Mouse (Mus musculus) thymus, postnatal 0 days (tissue): ENCODE data around the gene Zfp36. TPM values are rescaled to one million over a fixed set of nuclear protein-coding genes. Genes with fewer than 3 reads are reported as not detected.
A peak's percentile ranks its signal among the peaks of the same experiment; 100 is the strongest.
"Not testable (repeated sequence)": the region's sequence is repeated elsewhere in the genome, so short reads cannot be mapped to it uniquely, and the experiment has no call there.

Experiments used
- DNase-seq: peaks from one replicate; pipeline ENCODE4 v3.0.0-alpha.2; 2015; ENCODE audit warnings: low spot score
- polyA plus RNA-seq: library from polyadenylated mRNA; unstranded; fragments of >200 nt; fragmentation: Nextera tagmentation; extraction: Ambion mirVana; gene quantifications from 2 replicates; pipeline ENCODE4 v1.2.1, GENCODE M21; 2015

Gene Zfp36
- 70.6 and 72.0 TPM in 2 replicates for polyA plus RNA-seq

DNA sequence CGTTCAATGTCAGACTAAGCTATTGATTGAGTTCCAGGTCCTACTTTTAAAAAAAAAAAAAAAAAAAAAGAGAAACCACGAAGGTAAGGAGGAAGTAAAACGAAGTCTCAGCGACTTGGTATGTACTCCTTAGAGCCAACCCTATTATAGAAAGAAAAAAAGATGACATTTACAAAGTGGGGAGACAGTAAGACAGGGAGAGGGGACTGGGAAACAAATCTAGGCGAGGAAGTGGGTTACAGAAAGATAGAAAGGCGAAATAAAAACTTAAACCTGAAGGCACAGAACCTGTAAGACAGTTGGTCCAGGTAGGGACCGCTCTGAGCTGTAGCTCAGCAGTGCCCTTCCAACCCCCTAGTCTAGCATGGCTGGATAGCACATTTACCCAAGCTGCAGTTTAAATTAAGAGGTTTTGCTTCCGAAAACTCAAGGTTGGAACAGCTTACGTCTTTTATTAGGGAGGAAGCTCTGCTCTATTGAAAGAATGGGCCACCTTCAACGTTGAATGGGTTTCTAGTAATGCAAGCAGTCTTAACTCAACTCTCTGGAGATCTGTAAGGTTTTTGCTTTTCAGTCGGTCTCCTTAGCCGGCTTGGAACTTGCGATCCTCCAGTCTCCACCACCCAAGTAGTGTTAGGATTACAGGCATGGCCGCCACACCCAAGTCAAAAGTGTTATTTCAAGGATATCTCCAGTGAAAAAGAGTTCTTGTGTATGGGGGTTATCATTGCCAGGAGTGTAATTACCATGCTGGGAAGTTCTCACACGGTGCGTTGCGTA, at the start of gene Zfp36:
Zfp36 (minus strand) TSS at position 17 of the 780 bp plus-strand sequence.
- no peak for DNase-seq

DNA sequence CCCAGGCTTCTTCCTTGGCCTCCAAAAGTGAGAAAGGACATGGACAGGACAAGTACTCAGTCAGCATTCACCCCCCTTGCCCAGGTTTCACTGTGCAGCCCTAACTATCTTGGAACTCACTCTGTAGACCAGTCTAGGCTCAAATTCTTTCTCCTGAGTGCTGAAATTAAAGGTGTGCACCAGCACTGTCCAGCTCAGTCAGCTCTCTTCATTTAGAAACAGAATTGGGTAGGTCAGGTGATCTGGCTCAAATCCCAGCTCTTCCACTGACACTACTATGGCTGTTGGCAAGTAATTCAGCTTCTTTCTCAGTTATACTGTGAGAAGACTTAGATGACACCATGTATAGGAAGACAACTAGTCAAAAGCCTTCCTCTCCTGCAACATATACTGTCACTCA, 47.7 kb upstream of the Zfp36 start:
- DNase-seq = no peak

GRCm38 (mm10) chr7:28423018-28423417, 43.0 kb upstream of the Zfp36 start:
- no peak for DNase-seq

- no peak for DNase-seq
Measured at GRCm38 (mm10) chr7:28419416-28419815, 39.4 kb upstream of the Zfp36 start.

DNA sequence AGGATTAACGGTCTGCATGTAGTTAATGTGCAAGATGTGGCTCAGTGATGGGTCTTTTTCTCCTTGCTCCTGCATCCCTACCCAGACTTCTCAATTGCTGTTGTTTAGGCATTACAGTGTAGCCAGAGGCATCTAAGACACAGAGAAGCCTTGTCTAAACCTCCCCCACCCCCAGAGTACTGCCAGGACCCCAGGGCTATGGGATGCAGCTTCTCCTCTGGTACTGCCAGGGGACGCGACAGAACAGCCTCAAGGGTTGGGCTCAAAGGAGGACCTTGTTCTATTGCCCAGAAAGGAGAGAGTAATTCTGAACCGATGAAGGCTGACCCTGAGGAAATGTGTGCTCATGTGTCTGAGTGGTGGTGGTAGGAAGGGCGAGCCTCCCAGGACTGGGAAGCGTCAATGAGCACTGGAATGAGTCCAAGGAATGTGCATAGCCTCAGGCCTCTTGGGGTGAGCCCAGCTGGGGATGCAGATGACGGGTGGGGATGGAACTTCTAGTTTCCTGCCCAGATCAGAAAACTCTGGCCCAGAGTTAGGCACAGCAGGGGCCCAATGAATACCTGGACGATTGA, 38.1 kb upstream of the Zfp36 start:
- no peak for DNase-seq

DNA sequence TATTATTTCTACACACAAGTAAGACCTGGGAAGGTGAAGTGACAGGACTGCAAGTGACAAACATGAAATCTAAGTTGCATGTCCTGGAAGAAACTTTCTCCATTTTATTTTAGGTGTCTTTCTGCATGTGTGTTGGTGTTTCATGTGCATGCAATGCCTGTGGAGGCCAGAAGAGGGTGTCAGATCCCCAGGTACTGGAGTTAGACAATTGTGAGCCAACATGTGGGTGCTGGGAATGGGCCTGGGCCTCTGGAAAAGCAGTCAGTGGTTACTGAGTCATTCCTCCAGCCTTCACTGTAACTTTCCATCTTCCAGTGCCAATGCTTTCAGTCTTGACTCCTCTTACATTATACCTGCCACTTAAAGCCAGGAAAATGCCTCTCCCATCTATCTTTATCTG, 37.3 kb upstream of the Zfp36 start:
- no peak for DNase-seq

DNA sequence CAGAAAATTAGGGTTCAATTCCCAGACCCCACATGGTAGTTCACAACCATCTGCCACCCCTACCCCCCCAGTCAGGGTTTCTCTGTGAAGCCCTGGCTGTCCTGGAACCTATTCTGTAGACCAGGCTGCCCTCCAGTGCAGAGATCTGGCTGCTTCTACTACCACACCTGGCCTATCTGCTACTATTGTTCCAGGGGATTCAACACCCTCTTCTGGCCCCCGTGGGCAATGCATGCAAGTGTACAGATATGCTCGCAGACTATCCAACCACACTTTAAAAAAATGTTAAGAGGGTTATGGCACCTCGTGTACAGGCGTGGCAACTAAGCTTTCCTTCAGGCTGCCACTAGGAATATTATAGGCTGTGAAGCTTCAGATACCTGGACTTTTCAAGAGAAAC, 32.8 kb upstream of the Zfp36 start:
- peak; percentile 47 for DNase-seq

DNA sequence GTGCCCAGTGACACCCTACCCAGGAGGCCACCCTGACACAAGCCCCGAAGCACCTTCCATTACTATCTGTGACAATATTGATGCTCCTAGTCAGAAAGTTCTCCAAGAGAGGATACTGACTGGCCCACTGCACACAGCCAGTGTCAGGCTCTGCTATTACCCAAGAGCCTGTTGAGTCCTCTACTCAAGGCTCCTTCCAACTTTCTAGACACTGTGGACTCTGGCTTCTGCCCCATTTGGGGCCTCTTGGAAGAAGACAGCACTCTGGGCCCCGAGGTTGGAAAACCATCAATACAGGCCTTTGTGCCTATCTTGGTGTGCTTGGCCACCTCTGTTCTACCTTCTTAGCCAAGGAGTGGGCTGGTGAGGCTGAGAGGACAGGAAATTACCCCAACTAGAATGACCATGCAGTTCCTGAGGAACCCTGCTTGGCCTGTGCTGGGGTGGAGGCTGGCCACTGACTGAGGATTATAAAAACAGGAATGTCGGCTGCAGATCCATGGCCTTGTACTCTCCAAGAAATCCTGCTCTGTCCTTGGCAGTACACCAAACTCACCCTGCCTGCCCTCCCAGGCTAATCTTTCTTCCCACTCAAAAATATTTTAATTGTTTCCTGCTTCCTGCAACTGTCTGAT, 30.9 kb upstream of the Zfp36 start:
- no peak for DNase-seq

DNA sequence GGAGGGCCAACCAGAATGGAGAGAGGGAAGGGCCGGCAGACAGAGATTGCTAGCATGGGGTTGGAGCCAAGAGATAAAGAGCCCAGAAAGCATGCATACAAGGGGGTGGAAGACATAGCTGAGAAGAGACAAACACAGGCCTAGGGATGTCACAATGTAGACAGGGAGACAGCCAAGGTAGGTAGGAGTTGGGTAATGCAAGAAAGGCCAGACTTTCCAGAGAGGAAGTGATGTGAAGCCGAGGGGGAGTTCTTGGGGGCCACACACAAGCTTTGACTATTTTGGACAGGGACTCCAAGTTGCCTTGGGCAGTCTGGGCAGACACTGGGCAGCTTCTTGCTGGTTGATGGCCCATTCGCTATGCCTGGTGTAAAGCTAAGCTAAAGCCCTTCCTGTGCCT, 21.9 kb upstream of the Zfp36 start:
- DNase-seq = no peak

DNA sequence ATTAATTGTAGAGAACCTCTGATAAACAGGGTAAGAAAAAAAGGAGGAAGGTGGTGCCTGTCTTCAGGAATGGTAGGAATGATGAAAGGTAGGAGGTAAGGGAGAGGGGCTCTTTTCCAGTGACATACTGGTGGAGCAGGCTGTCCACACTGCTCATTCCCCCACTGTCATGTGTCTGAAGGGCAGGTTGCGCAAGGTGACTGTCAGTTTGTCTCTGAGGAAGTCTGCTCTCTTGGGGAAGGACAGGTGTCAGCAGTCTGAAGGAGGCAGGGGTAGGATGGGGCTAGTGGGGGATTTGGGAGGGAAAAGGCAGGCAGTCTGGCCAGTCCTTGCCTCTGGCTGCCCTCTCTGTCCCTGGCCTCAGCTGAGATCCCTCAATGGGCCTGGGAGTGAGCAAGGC, 21.0 kb upstream of the Zfp36 start:
- DNase-seq = no peak

- DNase-seq = no peak
Measured at GRCm38 (mm10) chr7:28398696-28399340, 18.8 kb upstream of the Zfp36 start.

DNA sequence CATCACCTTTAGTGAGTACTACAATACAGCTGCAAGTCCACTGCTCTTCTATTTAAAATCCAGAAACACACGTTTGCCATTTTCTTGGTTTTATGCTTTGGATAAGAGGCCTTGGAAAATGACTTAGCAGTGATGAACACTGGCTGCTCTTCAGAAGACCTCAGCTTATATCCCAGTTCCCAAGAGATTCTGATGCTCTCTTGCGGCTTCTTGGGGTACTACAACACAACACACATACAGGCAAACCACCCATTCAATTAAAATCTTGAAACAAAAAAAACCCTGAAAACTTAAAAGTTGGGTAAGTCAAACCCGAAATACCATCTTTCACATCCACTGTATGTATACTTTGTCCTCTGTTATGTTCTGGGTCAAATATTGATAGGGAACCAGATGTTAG, 17.9 kb upstream of the Zfp36 start:
- peak; percentile 25 for DNase-seq

DNA sequence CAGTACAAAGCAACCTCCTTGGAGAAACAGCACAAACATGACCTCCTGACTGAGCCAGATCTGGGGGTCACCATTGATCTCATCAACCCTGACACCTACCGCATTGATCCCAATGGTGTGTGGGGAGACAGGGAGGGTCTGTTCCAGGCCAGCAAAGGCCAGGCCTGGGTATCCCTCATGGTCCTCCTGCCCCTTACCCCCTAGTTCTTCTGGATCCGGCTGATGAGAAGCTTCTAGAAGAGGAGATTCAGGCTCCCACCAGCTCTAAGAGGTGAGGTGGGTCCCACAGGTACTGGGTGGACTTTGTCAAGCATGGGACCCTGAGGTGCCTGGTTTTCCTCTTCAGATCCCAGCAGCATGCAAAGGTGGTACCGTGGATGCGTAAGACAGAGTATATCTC, 15.4 kb upstream of the Zfp36 start:
- DNase-seq = no peak

- DNase-seq = no peak
Measured at GRCm38 (mm10) chr7:28393272-28393951, 13.4 kb upstream of the Zfp36 start.

DNA sequence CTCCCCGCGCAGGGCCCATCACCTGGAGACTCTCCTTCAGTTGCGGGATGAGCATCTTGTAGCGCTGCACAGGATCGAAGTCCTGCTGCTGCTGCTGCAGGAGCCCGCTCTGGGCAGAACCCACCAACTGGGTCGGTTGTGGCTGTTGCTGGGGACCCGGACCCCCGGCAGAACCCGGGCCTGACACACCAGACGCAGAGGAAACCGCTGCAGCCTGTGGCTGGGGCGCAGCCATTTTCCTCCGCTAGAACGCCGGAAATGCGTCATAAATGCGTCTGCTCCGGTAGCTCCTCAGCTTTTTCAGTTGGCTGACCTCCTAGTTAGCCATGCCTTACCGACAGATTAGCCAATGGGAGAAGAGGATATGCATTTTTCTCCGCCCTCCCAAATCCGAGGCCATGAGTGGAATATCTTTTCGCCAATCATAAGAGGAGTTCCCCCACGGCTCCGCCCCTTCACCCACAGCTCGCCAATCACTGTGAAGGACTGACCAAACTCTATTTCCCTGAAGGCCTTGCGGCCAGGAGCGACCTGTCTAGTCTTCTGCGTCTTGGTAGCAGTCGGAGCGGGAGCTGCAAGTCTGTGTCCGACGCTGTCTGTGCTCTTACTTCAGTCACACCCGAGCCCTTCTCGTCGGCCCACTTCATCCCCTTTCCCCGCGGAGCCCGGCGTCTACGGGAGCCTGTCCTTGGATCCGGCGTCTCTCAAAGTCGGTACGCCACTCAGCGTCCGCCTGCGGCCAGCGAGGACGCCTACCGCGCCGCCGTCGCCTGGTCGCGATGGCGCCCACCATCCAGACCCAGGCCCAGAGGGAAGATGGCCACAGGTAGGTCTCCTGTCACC, 12.6 kb upstream of the Zfp36 start, which contains the start of the genes Med29 and Paf1:
Med29 (minus strand) TSS at position 280 of the 843 bp plus-strand sequence.
Paf1 (plus strand) TSS at position 523 of the 843 bp plus-strand sequence.
- DNase-seq = peak; percentile 98

GRCm38 (mm10) chr7:28390331-28390730, 10.3 kb upstream of the Zfp36 start:
- DNase-seq = no peak

GRCm38 (mm10) chr7:28387384-28387783, 7.3 kb upstream of the Zfp36 start:
- DNase-seq = not testable (repeated sequence)

DNA sequence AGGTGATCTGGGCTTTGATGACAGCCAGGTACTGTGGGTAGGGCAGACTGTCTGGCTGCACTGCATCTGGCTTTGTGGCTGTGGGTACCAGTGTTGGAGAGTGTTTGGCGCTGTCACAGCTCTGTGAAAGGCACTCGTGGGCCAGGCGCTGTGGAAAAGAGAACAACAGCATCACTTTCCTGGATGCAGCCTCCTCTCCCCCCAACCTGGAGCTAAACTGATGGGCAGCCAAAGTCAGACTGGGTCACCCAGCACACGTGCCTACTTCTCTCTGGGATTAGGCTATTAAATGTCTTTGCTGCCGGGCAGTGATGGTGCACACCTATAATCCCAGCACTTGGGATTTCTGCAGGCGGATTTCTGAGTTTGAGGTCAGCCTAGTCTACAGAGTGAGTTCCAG, 6.8 kb upstream of the Zfp36 start:
- DNase-seq = not testable (repeated sequence)

DNA sequence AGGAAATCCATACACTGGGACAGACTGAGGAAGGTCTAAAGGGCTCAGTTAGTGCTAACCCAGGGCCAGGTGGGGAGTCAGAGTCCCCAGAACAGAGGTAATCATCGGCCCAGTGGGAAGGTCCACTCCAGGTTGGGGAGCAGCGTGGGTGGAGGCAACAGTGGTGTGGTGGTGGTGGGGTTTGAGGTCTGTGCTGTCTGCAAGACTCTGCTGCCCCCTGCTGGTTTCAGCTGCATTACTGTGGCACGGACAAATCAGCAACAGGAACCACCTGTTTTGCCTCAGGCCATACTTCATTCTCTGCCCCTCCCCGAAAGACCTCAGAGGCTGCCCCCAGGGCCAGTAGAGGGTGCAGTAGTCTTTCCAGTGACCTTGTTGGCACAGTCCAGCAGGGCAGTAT, 6.4 kb upstream of the Zfp36 start:
- DNase-seq = peak; percentile 89

GRCm38 (mm10) chr7:28386007-28386406, 6.0 kb upstream of the Zfp36 start:
- DNase-seq = no peak
